Mouse (Mus musculus): ENCODE measurements around the gene Zswim8. TPM values are rescaled to one million over a fixed set of nuclear protein-coding genes. Genes with fewer than 3 reads are reported as not detected.

Zswim8 gene
- total and polyA plus RNA-seq, 3 experiments = 16.5 to 35.5 TPM; not detected in 1

DNA sequence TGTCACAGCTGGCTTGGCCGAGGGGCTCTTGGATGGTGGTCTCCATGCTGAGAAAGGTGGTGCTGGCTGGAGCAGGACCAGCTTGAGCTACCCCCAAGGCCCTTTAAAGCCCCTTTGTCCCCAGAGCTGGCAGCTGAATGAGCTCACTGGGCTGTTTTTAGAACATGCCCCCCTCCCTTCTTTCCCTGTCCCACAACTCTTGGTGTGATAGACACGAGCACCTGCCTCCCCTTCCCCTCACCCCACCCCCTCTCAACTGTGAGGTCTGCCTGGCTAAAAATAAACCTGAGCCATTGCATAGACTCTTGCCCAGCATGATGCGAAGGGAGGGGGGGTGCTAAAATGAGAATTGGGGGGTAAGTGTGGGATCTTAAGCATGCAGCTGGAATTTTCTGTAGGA lies 42.9 kb upstream of the Zswim8 start:
- H3K4me3 ChIP-seq (ENCODE audit: control insufficient read depth in 1 of 2, insufficient read depth in 1 of 2, low read depth in 2 of 2, low read length in 2 of 2) = no peak overlapping the region
- DNase-seq (ENCODE audit: low read depth, low spot score) = no peak
- no peaks in the 10 kb centered on the region for H3K79me2 ChIP-seq (ENCODE audit: control insufficient read depth, insufficient read depth, low read length, poor library complexity)
- peaks cover 0 to 9% of the 10 kb centered on the region in 2 experiments; a peak in 2 of 4 replicates for H3K4me1 ChIP-seq (ENCODE audit: control insufficient read depth in 1 of 2, insufficient read depth in 2 of 2, low read length in 2 of 2)
- H3K27me3 ChIP-seq (ENCODE audit: control insufficient read depth in 1 of 2, insufficient read depth in 2 of 2, low read length in 2 of 2) = peaks cover 0 to 17% of the 10 kb centered on the region in 2 experiments; a peak in 1 of 4 replicates
- no peak overlapping the region for H3K27ac ChIP-seq (ENCODE audit: control insufficient read depth, low read depth, low read length)
- TF ChIP-seq UBTF (IDR thresholded peaks at IDR 0.05; ENCODE audit: borderline replicate concordance, insufficient read depth, low read depth, low read length) (no peak), MXI1 (IDR thresholded peaks at IDR 0.05; ENCODE audit: low read depth, low read length) (no peak), NRF1 (IDR thresholded peaks at IDR 0.05; ENCODE audit: insufficient read depth, low read depth, low read length, poor library complexity, severe bottlenecking) (no peak), ETS1 (IDR thresholded peaks at IDR 0.05; ENCODE audit: low read depth, low read length) (no peak), TBP (IDR thresholded peaks at IDR 0.05; ENCODE audit: low read depth, low read length) (no peak), ZKSCAN1 (IDR thresholded peaks at IDR 0.05; ENCODE audit: low read depth, low read length) (no peak), MAFK (IDR thresholded peaks at IDR 0.05; ENCODE audit: borderline replicate concordance, low read depth, low read length) (no peak), TAL1 (IDR thresholded peaks at IDR 0.05; ENCODE audit: low read length) (no peak), RAD21 (IDR thresholded peaks at IDR 0.05; ENCODE audit: low read depth, low read length) (no peak), HCFC1 (IDR thresholded peaks at IDR 0.05; ENCODE audit: low read depth, low read length) (no peak)
- H3K36me3 ChIP-seq (ENCODE audit: control insufficient read depth in 1 of 2, insufficient read depth in 2 of 2, low read length in 2 of 2) = no peaks in the 10 kb centered on the region
- no peaks in the 10 kb centered on the region for H3K9me3 ChIP-seq (replicated peaks; ENCODE audit: insufficient read depth, low read length)
- no peak overlapping the region for H3K9ac ChIP-seq (ENCODE audit: control insufficient read depth, low read depth, low read length, poor library complexity, severe bottlenecking)

DNA sequence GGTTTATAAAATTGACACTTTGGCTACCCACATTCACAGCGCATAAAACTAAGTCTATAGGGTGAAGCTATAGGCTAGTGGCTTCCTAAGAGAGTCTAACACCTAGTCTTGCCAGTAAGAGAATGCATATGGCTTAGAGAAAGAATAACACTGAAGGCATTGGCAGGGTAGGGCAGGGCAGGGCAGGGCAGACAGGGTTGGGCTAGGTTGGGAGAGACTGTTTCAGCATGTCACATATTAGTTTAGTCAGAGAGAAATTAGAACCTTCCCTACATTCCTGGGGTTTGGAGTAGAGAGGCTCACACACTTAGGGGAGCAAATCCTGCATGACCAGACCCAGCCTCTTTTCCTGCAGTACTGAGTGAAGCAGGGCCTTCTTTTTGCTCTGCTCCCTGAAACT lies 39.9 kb upstream of the Zswim8 start:
- no peak for DNase-seq (ENCODE audit: low read depth, low spot score)
- Histone ChIP-seq H3K27ac (ENCODE audit: control insufficient read depth, low read depth, low read length) (no peak overlapping the region), H3K36me3 (ENCODE audit: control insufficient read depth in 1 of 2, insufficient read depth in 2 of 2, low read length in 2 of 2) (no peaks in the 10 kb centered on the region), H3K4me3 (ENCODE audit: control insufficient read depth in 1 of 2, insufficient read depth in 1 of 2, low read depth in 2 of 2, low read length in 2 of 2) (no peak overlapping the region), H3K27me3 (ENCODE audit: control insufficient read depth in 1 of 2, insufficient read depth in 2 of 2, low read length in 2 of 2) (peaks cover 0 to 14% of the 10 kb centered on the region in 2 experiments; a peak in 1 of 4 replicates), H3K9me3 (replicated peaks; ENCODE audit: insufficient read depth, low read length) (no peaks in the 10 kb centered on the region), H3K79me2 (ENCODE audit: control insufficient read depth, insufficient read depth, low read length, poor library complexity) (no peaks in the 10 kb centered on the region), H3K9ac (ENCODE audit: control insufficient read depth, low read depth, low read length, poor library complexity, severe bottlenecking) (no peak overlapping the region), H3K4me1 (ENCODE audit: control insufficient read depth in 1 of 2, insufficient read depth in 2 of 2, low read length in 2 of 2) (no peaks in the 10 kb centered on the region)
- TF ChIP-seq SIN3A (IDR thresholded peaks at IDR 0.05; ENCODE audit: low read length) (no peak), SMC3 (IDR thresholded peaks at IDR 0.05; ENCODE audit: low read depth, low read length) (no peak), TAL1 (IDR thresholded peaks at IDR 0.05; ENCODE audit: low read length) (no peak), MYB (IDR thresholded peaks at IDR 0.05; ENCODE audit: low read depth, low read length) (no peak), MEF2A (IDR thresholded peaks at IDR 0.05; ENCODE audit: extremely low read depth, insufficient replicate concordance, low read depth, low read length, poor library complexity, severe bottlenecking) (no peak), RCOR1 (IDR thresholded peaks at IDR 0.05; ENCODE audit: low read depth, low read length) (no peak), POLR2AphosphoS5 (IDR thresholded peaks at IDR 0.05; ENCODE audit: borderline replicate concordance, low read depth, low read length) (no peak), GABPA (IDR thresholded peaks at IDR 0.05; ENCODE audit: low read depth, low read length) (no peak), KAT2A (conservative IDR thresholded peaks at IDR 0.05; ENCODE audit: low read depth, low read length) (no peak), CTCF (IDR thresholded peaks at IDR 0.05 in 2 of 3, conservative IDR thresholded peaks at IDR 0.05 in 1 of 3; ENCODE audit: control insufficient read depth in 1 of 3, insufficient read depth in 1 of 3, low read depth in 2 of 3, low read length in 3 of 3, poor library complexity in 1 of 3, severe bottlenecking in 1 of 3) (no peak)

All from MEL (cell line).